ENCODE assay signal across 15 mouse cellular contexts in the genomic region with DNA sequence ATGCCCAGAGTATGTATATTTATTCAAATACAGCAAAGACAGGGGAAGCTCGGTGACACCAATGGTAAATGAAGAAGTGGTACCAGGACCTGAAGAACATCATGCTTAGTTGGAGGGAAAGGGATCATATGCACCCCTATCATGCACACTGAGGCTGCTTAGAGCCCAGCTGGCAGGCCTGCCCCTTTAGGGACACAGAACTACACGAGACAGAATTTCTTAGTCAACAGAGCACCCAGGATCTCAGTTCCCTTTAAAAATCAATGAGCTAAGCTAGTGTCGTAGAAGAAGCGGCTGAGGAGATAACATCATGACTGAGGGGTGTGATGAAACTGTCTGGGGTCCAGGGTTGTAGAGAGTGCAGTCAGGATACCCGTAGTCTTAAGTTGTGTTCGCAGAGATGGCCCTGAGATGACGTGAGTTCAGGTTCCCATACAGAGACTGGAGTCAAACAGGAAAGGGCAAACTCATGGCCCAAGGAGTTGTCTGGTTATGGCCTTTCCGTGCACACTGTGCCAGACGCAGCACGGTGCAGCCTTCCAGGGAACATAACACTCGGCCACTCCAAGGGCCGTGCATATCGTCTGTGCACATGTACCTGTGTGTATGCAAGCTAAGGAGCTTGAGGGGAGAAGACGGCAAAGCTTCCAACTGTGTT.
DNase-seq lines count a peak whose midpoint lies in the region; ATAC-seq and TF ChIP-seq lines count a peak whose summit lies in the region.
"Had no signal": no experiment of that assay in that cellular context is flagged by ENCODE, and none has a peak within 500 bp of the region (broad histone marks: within the 10 kb centered on the region; RNA-seq: fewer than 3 reads in every experiment).

No protein-coding gene starts in this region.

- TF ChIP-seq POLR2A in bone marrow, adult 2 months (IDR thresholded peaks at IDR 0.05; ENCODE audit: borderline replicate concordance, control insufficient read depth, low read depth, low read length) = no peak

- ATAC-seq in heart, embryonic 12.5 days (ENCODE audit: insufficient number of reproducible peaks, low FRiP score) = no peak
- no peak for ATAC-seq in lung, embryonic 15.5 days (ENCODE audit: borderline replicate concordance, extremely low read depth, low FRiP score, low TSS enrichment)
- ATAC-seq in monocyte, adult 5-6 weeks (replicated peaks; ENCODE audit: insufficient number of reproducible peaks, low FRiP score, low TSS enrichment, poor library complexity, severe bottlenecking) = peak; percentile 6; the same call in 1 of the 2 replicates
- ATAC-seq: forebrain, embryonic 16.5 days; Patski had no signal

- no peak overlapping the region for H3K4me3 ChIP-seq in heart, embryonic 12.5 days
- H3K4me3 ChIP-seq in lung, embryonic 15.5 days = no peak overlapping the region
- no peak overlapping the region for H3K4me3 ChIP-seq in bone marrow, adult 2 months (replicated peaks; ENCODE audit: control insufficient read depth, low read depth, low read length)
- H3K4me3 ChIP-seq: hindbrain, embryonic 15.5 days; midbrain, embryonic 10.5 days had no signal

- peaks cover 48% of the 10 kb centered on the region for H3K4me1 ChIP-seq in heart, embryonic 12.5 days (replicated peaks)
- H3K4me1 ChIP-seq in lung, embryonic 15.5 days = peaks cover 43% of the 10 kb centered on the region
- peaks cover 37% of the 10 kb centered on the region for H3K4me1 ChIP-seq in bone marrow, adult 2 months (ENCODE audit: control insufficient read depth, insufficient read depth, low read length)
- H3K4me1 ChIP-seq: hindbrain, embryonic 15.5 days had no signal

- no peaks in the 10 kb centered on the region for H3K27me3 ChIP-seq in heart, embryonic 12.5 days (replicated peaks)
- H3K27me3 ChIP-seq in lung, embryonic 15.5 days = no peaks in the 10 kb centered on the region
- H3K27me3 ChIP-seq: hindbrain, embryonic 15.5 days; Patski had no signal

- peak; percentile 96 for DNase-seq in heart, adult 11 months
- no peak for DNase-seq in lung, adult 18-20 months
- no peak for DNase-seq in testis, postnatal 14 days (ENCODE audit: low spot score)
- no peak for DNase-seq in adrenal gland, adult 2 months
- DNase-seq: gastrocnemius, postnatal 10 days; layer of hippocampus, postnatal 36 days; right cerebral cortex, postnatal 25 days had no signal

- H3K36me3 ChIP-seq in heart, embryonic 12.5 days = no peaks in the 10 kb centered on the region
- H3K36me3 ChIP-seq in lung, embryonic 15.5 days = no peaks in the 10 kb centered on the region
- H3K36me3 ChIP-seq: hindbrain, embryonic 15.5 days; midbrain, embryonic 10.5 days had no signal

- no peak for TF ChIP-seq CTCF in bone marrow, adult 2 months (IDR thresholded peaks at IDR 0.05; ENCODE audit: control insufficient read depth, insufficient read depth, low read length)

- no peak overlapping the region for H3K27ac ChIP-seq in heart, embryonic 12.5 days (ENCODE audit: poor library complexity, severe bottlenecking)
- H3K27ac ChIP-seq in lung, embryonic 15.5 days = peak overlapping the region; percentile 78
- H3K27ac ChIP-seq in bone marrow, adult 2 months (ENCODE audit: control insufficient read depth, insufficient read depth, low read depth, low read length, poor library complexity) = peak overlapping the region; percentile 83
- H3K27ac ChIP-seq: hindbrain, embryonic 15.5 days; midbrain, embryonic 10.5 days had no signal

- H3K4me2 ChIP-seq in heart, embryonic 12.5 days = no peak overlapping the region
- H3K4me2 ChIP-seq in lung, embryonic 15.5 days = no peak overlapping the region
- H3K4me2 ChIP-seq: hindbrain, embryonic 15.5 days had no signal

- no peaks in the 10 kb centered on the region for H3K9me3 ChIP-seq in heart, embryonic 12.5 days (replicated peaks)
- H3K9me3 ChIP-seq in lung, embryonic 15.5 days = no peaks in the 10 kb centered on the region
- H3K9me3 ChIP-seq: hindbrain, embryonic 15.5 days; midbrain, embryonic 10.5 days had no signal

- WGBS in heart, embryonic 12.5 days = 79% methylated on average over 14 of the region's 14 CpGs
- 63% methylated on average over 14 of the region's 14 CpGs for WGBS in lung, embryonic 15.5 days
- 49% methylated on average over 14 of the region's 14 CpGs for WGBS in bone marrow, adult 2 months

- no peak overlapping the region for H3K9ac ChIP-seq in heart, embryonic 12.5 days
- H3K9ac ChIP-seq in lung, embryonic 15.5 days = no peak overlapping the region
- H3K9ac ChIP-seq: hindbrain, embryonic 15.5 days had no signal
